Mouse (Mus musculus) kidney, postnatal 0 days (tissue): ENCODE measurements around the gene Slc27a5. TPM values are rescaled to one million over a fixed set of nuclear protein-coding genes. Genes with fewer than 3 reads are reported as not detected.
A peak's percentile ranks its signal among the peaks of the same experiment; 100 is the strongest.

Experiments used
- ATAC-seq: fragments of 200-750 bp; cut with Nextera tagmentation; replicated peaks from 2 replicates; pipeline ENCODE4 v1.8.0; 2017; ENCODE audit warnings: low read depth, moderate number of reproducible peaks, moderate TSS enrichment, moderate library complexity; ENCODE audit not compliant: low FRiP score
- DNase-seq: peaks from one replicate; pipeline ENCODE4 v3.0.0-alpha.2; 2016; ENCODE audit warnings: low spot score
- H3K27ac ChIP-seq: fragments of 300-500 bp; sonication (generic); 2 replicates; pipeline ENCODE4 v1.5.1; 2014; ENCODE audit warnings: mild to moderate bottlenecking
- H3K27me3 ChIP-seq: fragments of 300-500 bp; sonication (generic); 2 replicates; pipeline ENCODE4 v1.6.1; 2014; ENCODE audit warnings: low read length, mixed read lengths; ENCODE audit not compliant: insufficient read depth
- H3K36me3 ChIP-seq: fragments of 300-500 bp; sonication (generic); 2 replicates; pipeline ENCODE4 v1.6.1; 2014; ENCODE audit warnings: low read length, mixed read lengths; ENCODE audit not compliant: insufficient read depth
- H3K4me1 ChIP-seq: fragments of 300-500 bp; sonication (generic); replicated peaks from 2 replicates; pipeline ENCODE4 v1.6.1; 2014; ENCODE audit warnings: antibody characterized with exemption, low read length, mixed read lengths; ENCODE audit not compliant: insufficient read depth
- H3K4me2 ChIP-seq: fragments of 300-500 bp; sonication (generic); 2 replicates; pipeline ENCODE4 v1.6.1; 2014; ENCODE audit warnings: mild to moderate bottlenecking, low read length, moderate library complexity, mixed read lengths
- H3K4me3 ChIP-seq: fragments of 300-500 bp; sonication (generic); replicated peaks from 2 replicates; pipeline ENCODE4 v1.5.1; 2014; ENCODE audit warnings: low read depth, low read length
- H3K9ac ChIP-seq: fragments of 300-500 bp; sonication (generic); 2 replicates; pipeline ENCODE4 v1.6.1; 2014; ENCODE audit warnings: low read depth, low read length
- H3K9me3 ChIP-seq: fragments of 300-500 bp; sonication (generic); replicated peaks from 2 replicates; pipeline ENCODE4 v1.6.1; 2016; ENCODE audit warnings: low read length, inconsistent platforms, mixed read lengths
- CTCF ChIP-seq: IDR thresholded peaks from 2 replicates; pipeline ENCODE4 v1.5.1; 2016; ENCODE audit warnings: antibody characterized with exemption, low read depth, mild to moderate bottlenecking, moderate library complexity
- WGBS: fragments of 180-500 bp; shearing (Covaris S2); extraction: QIAGEN DNeasy Blood & Tissue Kit; methylation state at CpG from one replicate; pipeline ENCODE4 v1.1.7; 2014; 5-methylcytosine and 5-hydroxymethylcytosine counted together
- polyA plus RNA-seq: library from polyadenylated mRNA; unstranded; fragments of >200 nt; fragmentation: Nextera tagmentation; extraction: Ambion mirVana; gene quantifications from 2 replicates; pipeline ENCODE4 v1.2.1, GENCODE M21; 2015

The Slc27a5 gene
- polyA plus RNA-seq, 1 experiment from 2014 or later = 0.07 TPM

DNA sequence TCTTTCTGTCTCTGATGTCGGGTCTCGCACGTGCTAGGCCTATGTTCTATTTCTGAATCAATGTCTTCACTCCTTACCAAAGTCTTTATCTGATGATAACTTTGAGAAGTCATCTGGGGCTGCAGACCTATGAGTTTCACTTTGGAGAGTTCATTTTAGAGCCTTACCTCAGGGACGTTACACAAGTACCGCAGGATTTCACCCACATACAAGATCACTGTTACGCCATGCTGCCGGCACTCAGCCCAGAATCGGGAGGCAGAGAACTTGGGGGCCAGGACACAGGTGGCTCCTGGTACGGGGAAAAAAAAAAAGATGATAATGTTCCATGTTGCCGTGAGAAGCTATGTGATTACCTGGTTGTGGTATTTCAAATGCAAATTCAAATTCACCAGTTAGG is 4.8 kb downstream of the Slc27a5 start:
- H3K27me3 ChIP-seq = no peaks in the 10 kb centered on the region
- H3K4me2 ChIP-seq = no peak overlapping the region
- H3K27ac ChIP-seq = no peak overlapping the region
- H3K9me3 ChIP-seq = no peaks in the 10 kb centered on the region
- DNase-seq (no peak), ATAC-seq (no peak)
- no peaks in the 10 kb centered on the region for H3K36me3 ChIP-seq
- H3K9ac ChIP-seq = no peak overlapping the region
- H3K4me1 ChIP-seq = no peaks in the 10 kb centered on the region
- no peak overlapping the region for H3K4me3 ChIP-seq
- no peak for TF ChIP-seq CTCF
- WGBS = 87% methylated on average over 10 of the region's 10 CpGs

DNA sequence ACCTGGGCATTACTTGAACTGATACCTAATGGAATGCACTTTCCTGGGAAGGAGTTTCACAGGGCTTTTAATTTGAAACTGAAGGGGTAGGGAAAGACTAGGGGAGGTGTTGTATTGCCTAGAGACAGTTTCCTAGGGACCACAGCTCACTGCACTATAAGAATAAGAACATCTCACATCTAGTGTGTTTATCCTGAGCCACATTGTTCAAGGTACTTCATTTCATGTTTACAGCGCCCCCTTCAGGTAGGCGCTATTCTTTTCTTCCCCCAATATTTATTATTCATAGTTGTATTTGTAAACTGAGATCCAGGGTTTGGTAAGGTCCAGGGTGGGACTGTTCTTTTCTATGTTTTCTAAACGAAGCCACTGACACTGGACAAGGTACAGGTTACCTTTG is 5.8 kb downstream of the Slc27a5 start:
- 11% methylated on average over 3 of the region's 3 CpGs for WGBS

DNA sequence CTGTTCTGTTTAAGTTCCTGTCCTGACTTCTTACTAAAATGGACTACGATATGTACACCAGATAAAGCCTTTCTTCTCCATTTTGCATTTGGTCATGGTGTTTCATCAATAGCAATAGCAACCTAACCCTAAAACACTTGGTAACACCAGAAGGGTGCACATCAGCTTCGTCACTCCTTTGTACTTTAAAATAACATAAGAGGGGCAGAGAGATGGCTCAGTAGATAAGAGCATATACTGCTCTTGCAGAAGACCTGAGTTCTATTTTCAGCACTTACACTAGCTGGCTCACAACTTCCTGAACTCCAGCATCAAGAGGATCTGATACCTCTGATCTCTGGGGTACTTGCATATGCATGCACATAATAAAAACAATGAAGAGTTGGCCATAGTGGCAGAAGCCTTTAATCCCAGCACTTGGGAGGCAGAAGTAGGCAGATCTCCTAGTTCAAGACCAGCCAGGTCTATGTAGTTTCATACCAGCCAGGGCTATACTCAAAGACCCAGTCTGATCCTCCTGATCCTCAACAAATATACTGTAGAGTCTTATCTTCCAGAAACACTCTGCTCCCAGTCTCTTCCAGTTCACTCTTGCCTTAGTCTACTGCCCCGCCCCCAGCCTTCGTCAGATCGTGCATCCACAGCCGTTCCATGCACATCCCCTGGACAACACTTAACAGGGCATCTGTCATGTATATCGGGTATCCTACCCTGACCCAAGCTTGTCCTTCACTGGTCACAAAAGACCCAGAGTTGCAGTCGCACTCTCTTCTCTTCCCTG is 10.4 kb downstream of the Slc27a5 start:
- no peaks in the 10 kb centered on the region for H3K36me3 ChIP-seq
- H3K27me3 ChIP-seq = no peaks in the 10 kb centered on the region
- no peak for TF ChIP-seq CTCF
- no peaks in the 10 kb centered on the region for H3K4me1 ChIP-seq
- H3K4me3 ChIP-seq = no peak overlapping the region
- ATAC-seq = no peak
- no peak overlapping the region for H3K27ac ChIP-seq
- DNase-seq = no peak
- H3K4me2 ChIP-seq = no peak overlapping the region
- no peak overlapping the region for H3K9ac ChIP-seq
- WGBS = 84% methylated on average over 8 of the region's 8 CpGs
- no peaks in the 10 kb centered on the region for H3K9me3 ChIP-seq

More for the DNA sequence above, 5.8 kb downstream of the Slc27a5 start:
- no peak overlapping the region for H3K4me3 ChIP-seq
- no peaks in the 10 kb centered on the region for H3K27me3 ChIP-seq
- H3K36me3 ChIP-seq = no peaks in the 10 kb centered on the region
- DNase-seq (peak; percentile 65), ATAC-seq (0 out of 2 replicates have a peak, but pooled peaks have one; percentile 61)
- peak; percentile 64 for TF ChIP-seq CTCF
- H3K9ac ChIP-seq = no peak overlapping the region
- no peaks in the 10 kb centered on the region for H3K4me1 ChIP-seq
- no peak overlapping the region for H3K27ac ChIP-seq
- no peak overlapping the region for H3K4me2 ChIP-seq
- H3K9me3 ChIP-seq = no peaks in the 10 kb centered on the region

DNA sequence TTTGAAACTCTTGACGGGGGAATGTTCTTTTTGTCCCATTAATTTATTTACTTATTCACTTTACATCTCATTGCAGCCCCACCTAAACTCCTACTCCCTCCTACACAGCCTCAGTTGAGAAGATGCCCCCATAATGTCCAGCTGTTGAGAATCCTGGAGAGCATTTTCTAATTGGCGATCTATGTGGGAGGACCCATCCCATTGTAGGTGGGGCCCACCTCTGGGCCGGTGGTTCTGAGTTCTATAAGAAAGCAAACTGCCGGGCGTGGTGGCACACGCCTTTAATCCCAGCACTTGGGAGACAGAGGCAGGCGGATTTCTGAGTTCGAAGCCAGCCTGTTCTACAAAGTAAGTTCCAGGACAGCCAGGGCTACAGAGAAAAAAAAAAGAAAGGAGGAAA is 11.1 kb downstream of the Slc27a5 start:
- H3K4me3 ChIP-seq = no peak overlapping the region
- WGBS = 83% methylated on average over 8 of the region's 8 CpGs
- H3K27ac ChIP-seq = no peak overlapping the region
- H3K27me3 ChIP-seq = no peaks in the 10 kb centered on the region
- no peaks in the 10 kb centered on the region for H3K9me3 ChIP-seq
- ATAC-seq (no peak), DNase-seq (no peak)
- no peak overlapping the region for H3K9ac ChIP-seq
- H3K36me3 ChIP-seq = no peaks in the 10 kb centered on the region
- no peak for TF ChIP-seq CTCF
- H3K4me1 ChIP-seq = no peaks in the 10 kb centered on the region
- no peak overlapping the region for H3K4me2 ChIP-seq

DNA sequence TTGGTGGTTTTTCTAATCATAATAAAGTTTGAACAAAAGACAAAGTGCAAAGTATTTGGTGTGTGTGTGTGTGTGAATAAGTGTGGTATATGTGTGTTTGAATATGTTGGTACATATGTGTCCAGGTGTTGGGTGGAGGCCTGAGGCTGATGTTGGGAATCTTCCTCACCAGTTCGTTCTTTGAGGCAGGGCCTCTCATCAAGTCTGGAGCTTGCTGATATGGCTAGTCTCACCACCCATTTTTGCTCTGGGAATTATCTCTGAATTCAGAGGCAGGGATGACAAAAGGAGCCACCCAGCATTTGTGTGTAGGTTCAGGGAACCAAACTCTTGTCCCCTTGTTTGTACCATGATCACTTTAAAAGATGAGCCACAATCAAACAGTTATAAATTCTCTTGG is 12.3 kb downstream of the Slc27a5 start:
- no peaks in the 10 kb centered on the region for H3K36me3 ChIP-seq
- 80% methylated on average over 1 of the region's 1 CpGs for WGBS
- H3K9ac ChIP-seq = no peak overlapping the region
- no peaks in the 10 kb centered on the region for H3K4me1 ChIP-seq
- no peak overlapping the region for H3K4me2 ChIP-seq
- no peak for DNase-seq
- H3K4me3 ChIP-seq = no peak overlapping the region
- no peak overlapping the region for H3K27ac ChIP-seq
- ATAC-seq = no peak
- no peak for TF ChIP-seq CTCF
- H3K27me3 ChIP-seq = no peaks in the 10 kb centered on the region
- no peaks in the 10 kb centered on the region for H3K9me3 ChIP-seq

DNA sequence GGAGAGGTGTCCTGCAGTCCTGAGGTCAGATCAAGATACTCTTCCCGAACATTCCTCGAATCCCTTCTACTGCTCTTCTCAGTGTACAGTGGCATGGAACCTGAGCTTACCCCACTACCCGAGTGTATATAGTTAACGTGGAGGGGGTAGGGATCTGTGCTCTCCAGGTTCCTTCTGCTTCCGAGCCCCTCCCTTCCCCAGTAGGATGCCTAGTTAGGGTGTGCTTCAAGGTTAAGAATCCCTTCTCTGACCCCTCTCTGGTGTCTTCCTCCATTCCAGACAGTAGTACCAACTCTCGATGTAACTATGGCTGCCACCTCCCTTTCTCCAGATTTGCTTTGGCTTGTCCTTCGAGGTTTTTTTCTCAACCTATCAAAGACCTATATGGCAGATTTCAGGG is 17.7 kb downstream of the Slc27a5 start:
- no peak for TF ChIP-seq CTCF
- ATAC-seq (no peak), DNase-seq (peak; percentile 1)
- no peaks in the 10 kb centered on the region for H3K36me3 ChIP-seq
- 83% methylated on average over 7 of the region's 7 CpGs for WGBS
- H3K27ac ChIP-seq = no peak overlapping the region
- no peak overlapping the region for H3K4me2 ChIP-seq
- H3K9ac ChIP-seq = no peak overlapping the region
- H3K27me3 ChIP-seq = no peaks in the 10 kb centered on the region
- no peak overlapping the region for H3K4me3 ChIP-seq
- no peaks in the 10 kb centered on the region for H3K9me3 ChIP-seq
- peaks cover 5% of the 10 kb centered on the region; the same call in 1 of the 2 replicates for H3K4me1 ChIP-seq
